Mouse (Mus musculus) liver, embryonic 14.5 days (tissue): Measurements from ENCODE around the gene Rex1bd. TPM values are rescaled to one million over a fixed set of nuclear protein-coding genes. Genes with fewer than 3 reads are reported as not detected.
A peak's percentile ranks its signal among the peaks of the same experiment; 100 is the strongest.

Source experiments
- ATAC-seq: fragments of 200-750 bp; cut with Nextera tagmentation; 2 replicates; pipeline ENCODE4 v1.8.0; 2017; ENCODE audit warnings: moderate number of reproducible peaks, mild to moderate bottlenecking, moderate library complexity; ENCODE audit not compliant: insufficient read depth
- DNase-seq, 3 experiments: peaks; one replicate each; pipeline ENCODE4 v3.0.0-alpha.2; 2012 to 2013; ENCODE audit warnings: low read depth in 3 of 3, low spot score in 3 of 3
- H3K27ac ChIP-seq: fragments of 300-500 bp; sonication (generic); 2 replicates; pipeline ENCODE4 v1.5.1; 2014; ENCODE audit warnings: moderate library complexity, mild to moderate bottlenecking, control low read depth, inconsistent platforms
- H3K27me3 ChIP-seq: fragments of 300-500 bp; sonication (generic); 2 replicates; pipeline ENCODE4 v1.6.1; 2014; ENCODE audit warnings: mild to moderate bottlenecking, low read length, moderate library complexity; ENCODE audit not compliant: control insufficient read depth, insufficient read depth
- H3K36me3 ChIP-seq: fragments of 300-500 bp; sonication (generic); replicated peaks from 2 replicates; pipeline ENCODE4 v1.6.1; 2014; ENCODE audit warnings: low read depth; ENCODE audit not compliant: control insufficient read depth, insufficient read depth
- H3K4me1 ChIP-seq, 2 experiments: fragments of 200-500 bp in 1 of 2; fragments of 300-500 bp in 1 of 2; sonication (generic) in 1 of 2; replicated peaks; 2 replicates each; pipeline ENCODE4 v1.6.1; 2012 to 2014; ENCODE audit warnings: antibody characterized with exemption in 1 of 2, inconsistent platforms in 1 of 2, low read length in 1 of 2; ENCODE audit not compliant: control insufficient read depth in 2 of 2, insufficient read depth in 2 of 2
- H3K4me2 ChIP-seq: fragments of 300-500 bp; sonication (generic); 2 replicates; pipeline ENCODE4 v1.6.1; 2014; ENCODE audit warnings: low read depth, mild to moderate bottlenecking, control low read depth, moderate library complexity
- H3K4me3 ChIP-seq, 2 experiments: fragments of 200-500 bp in 1 of 2; fragments of 300-500 bp in 1 of 2; sonication (generic) in 1 of 2; 2 replicates each; pipeline ENCODE4 v1.5.1; 2012 to 2014; ENCODE audit warnings: low read depth in 2 of 2, low read length in 2 of 2, mild to moderate bottlenecking in 2 of 2, control low read depth in 1 of 2, inconsistent platforms in 1 of 2, moderate library complexity in 1 of 2; ENCODE audit not compliant: insufficient read depth in 1 of 2
- H3K9ac ChIP-seq: fragments of 300-500 bp; sonication (generic); replicated peaks from 2 replicates; pipeline ENCODE4 v1.6.1; 2014; ENCODE audit warnings: mild to moderate bottlenecking, control low read depth, moderate library complexity
- H3K9me3 ChIP-seq: fragments of 300-500 bp; sonication (generic); 2 replicates; pipeline ENCODE4 v1.6.1; 2016; ENCODE audit warnings: low read length, mixed read lengths; ENCODE audit not compliant: control insufficient read depth
- CTCF ChIP-seq: IDR thresholded peaks from 2 replicates; pipeline ENCODE4 v1.5.1; 2016; ENCODE audit warnings: antibody characterized with exemption, low read depth, control low read depth
- EP300 ChIP-seq: IDR thresholded peaks from 2 replicates; pipeline ENCODE4 v1.6.1; 2016; ENCODE audit warnings: antibody characterized with exemption, low read depth
- WGBS: fragments of 180-500 bp; shearing (Covaris S2); extraction: QIAGEN DNeasy Blood & Tissue Kit; methylation state at CpG from one replicate; pipeline ENCODE4 v1.1.7; 2014; ENCODE audit not compliant: insufficient replicate concordance; 5-methylcytosine and 5-hydroxymethylcytosine counted together
- polyA plus RNA-seq, 2 experiments: library from polyadenylated mRNA; depleted of rRNA in 1 of 2; stranded (reverse) in 1 of 2; unstranded in 1 of 2; fragments of >200 nt; fragmentation: Nextera tagmentation in 1 of 2; extraction: Ambion mirVana in 1 of 2; gene quantifications; 2 replicates each; pipeline versions ENCODE4 v1.2.1 to v1.2.3; 2012 to 2014

The Rex1bd gene
- polyA plus RNA-seq, 2 experiments, result 55.1 to 72.0 TPM

DNA sequence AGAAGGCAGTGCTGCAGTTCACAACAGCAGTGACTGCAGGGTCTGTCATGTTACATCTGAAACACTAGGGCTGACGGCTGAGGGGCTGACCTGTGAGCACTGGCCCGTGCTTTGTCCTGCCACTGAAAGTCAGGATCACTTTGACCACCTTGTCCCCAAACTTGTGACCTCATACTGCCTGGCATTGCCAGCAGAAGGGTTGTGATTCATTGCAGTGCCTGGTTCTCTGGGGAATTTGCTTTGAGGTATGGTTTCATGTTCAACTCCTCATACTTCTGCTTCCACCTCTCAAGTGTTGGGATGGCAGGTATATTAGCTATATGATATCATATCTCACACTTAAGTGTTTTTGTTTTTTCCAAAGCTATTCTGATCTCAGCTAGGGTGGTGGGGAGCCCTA, 29.1 kb upstream of the Rex1bd start:
- peaks cover 10 to 17% of the 10 kb centered on the region in 2 experiments for H3K4me1 ChIP-seq
- H3K9ac ChIP-seq, result no peak overlapping the region
- peaks cover 33% of the 10 kb centered on the region for H3K36me3 ChIP-seq
- DNase-seq, result no peak
- H3K27ac ChIP-seq, result no peak overlapping the region
- TF ChIP-seq CTCF (no peak), EP300 (no peak)
- 80% methylated on average over 2 of the region's 2 CpGs for WGBS
- no peak overlapping the region for H3K4me3 ChIP-seq
- no peaks in the 10 kb centered on the region for H3K27me3 ChIP-seq
- no peak overlapping the region for H3K4me2 ChIP-seq
- H3K9me3 ChIP-seq, result no peaks in the 10 kb centered on the region
- no peak for ATAC-seq

- WGBS, result 84% methylated on average over 3 of the region's 3 CpGs
- no peak for TF ChIP-seq CTCF
- TF ChIP-seq EP300, result no peak
- Histone ChIP-seq H3K36me3 (peaks cover 33% of the 10 kb centered on the region), H3K9ac (no peak overlapping the region), H3K27ac (no peak overlapping the region), H3K4me3 (no peak overlapping the region), H3K4me1 (peaks cover 5 to 12% of the 10 kb centered on the region in 2 experiments), H3K9me3 (no peaks in the 10 kb centered on the region), H3K4me2 (no peak overlapping the region), H3K27me3 (no peaks in the 10 kb centered on the region)
- no peak for ATAC-seq
- no peak for DNase-seq
Measured at GRCm38 (mm10) chr8:70535221-70535620, 28.7 kb upstream of the Rex1bd start.

- peaks cover 33% of the 10 kb centered on the region for H3K36me3 ChIP-seq
- H3K4me1 ChIP-seq, result peaks cover 11 to 16% of the 10 kb centered on the region in 2 experiments
- H3K9me3 ChIP-seq, result no peaks in the 10 kb centered on the region
- H3K4me2 ChIP-seq, result no peak overlapping the region
- H3K4me3 ChIP-seq, result no peak overlapping the region
- ATAC-seq (no peak), DNase-seq (no peak)
- WGBS, result 83% methylated on average over 12 of the region's 12 CpGs
- no peak overlapping the region for H3K27ac ChIP-seq
- no peaks in the 10 kb centered on the region for H3K27me3 ChIP-seq
- TF ChIP-seq EP300 (no peak), CTCF (no peak)
- H3K9ac ChIP-seq, result no peak overlapping the region
Measured at GRCm38 (mm10) chr8:70534281-70534680, 27.7 kb upstream of the Rex1bd start.

- Histone ChIP-seq H3K4me2 (peak overlapping the region; percentile 79; the same call in 1 of the 2 replicates), H3K36me3 (peaks cover 31% of the 10 kb centered on the region), H3K27me3 (no peaks in the 10 kb centered on the region), H3K9me3 (no peaks in the 10 kb centered on the region), H3K27ac (no peak overlapping the region), H3K4me3 (no peak overlapping the region; a peak in 1 of 4 replicates), H3K4me1 (peaks cover 25 to 30% of the 10 kb centered on the region in 2 experiments), H3K9ac (no peak overlapping the region)
- WGBS, result 83% methylated on average over 2 of the region's 2 CpGs
- DNase-seq (no peak), ATAC-seq (no peak)
- no peak for TF ChIP-seq EP300
- TF ChIP-seq CTCF, result peak; percentile 45
Measured at GRCm38 (mm10) chr8:70530314-70530713, 23.8 kb upstream of the Rex1bd start.

GRCm38 (mm10) chr8:70529741-70530161, 23.2 kb upstream of the Rex1bd start:
- DNase-seq, result no peak
- Histone ChIP-seq H3K9ac (peak overlapping the region; percentile 51), H3K9me3 (no peaks in the 10 kb centered on the region), H3K27ac (peak overlapping the region; percentile 75), H3K36me3 (peaks cover 31% of the 10 kb centered on the region), H3K4me2 (peak overlapping the region; percentile 79), H3K4me3 (peak overlapping the region in 1 of 2 experiments; percentile 89; a peak in 2 of 4 replicates), H3K27me3 (no peaks in the 10 kb centered on the region), H3K4me1 (peaks cover 25 to 30% of the 10 kb centered on the region in 2 experiments)
- ATAC-seq, result no peak
- no peak for TF ChIP-seq EP300
- TF ChIP-seq CTCF, result no peak
- 62% methylated on average over 3 of the region's 3 CpGs for WGBS
